Mouse (Mus musculus) left cerebral cortex, postnatal 25 days (tissue): ENCODE measurements at regions not wholly inside any gene's neighbourhood (a gene's known extent, or its start where the extent isn't known, plus 50 kb on each side); places are given as distances from the start of the nearest gene placed in this dataset.

Experiments
- DNase-seq, 2 experiments: peaks; one replicate each; pipeline ENCODE4 v3.0.0; 2022; ENCODE audit warnings: low spot score in 2 of 2, mixed read lengths in 1 of 2
- intact Hi-C: fragments of 180-260 bp; cut with DNase I; formaldehyde crosslinking; loops from one replicate; pipeline ENCODE4 v1.15.1; 2025

DNA sequence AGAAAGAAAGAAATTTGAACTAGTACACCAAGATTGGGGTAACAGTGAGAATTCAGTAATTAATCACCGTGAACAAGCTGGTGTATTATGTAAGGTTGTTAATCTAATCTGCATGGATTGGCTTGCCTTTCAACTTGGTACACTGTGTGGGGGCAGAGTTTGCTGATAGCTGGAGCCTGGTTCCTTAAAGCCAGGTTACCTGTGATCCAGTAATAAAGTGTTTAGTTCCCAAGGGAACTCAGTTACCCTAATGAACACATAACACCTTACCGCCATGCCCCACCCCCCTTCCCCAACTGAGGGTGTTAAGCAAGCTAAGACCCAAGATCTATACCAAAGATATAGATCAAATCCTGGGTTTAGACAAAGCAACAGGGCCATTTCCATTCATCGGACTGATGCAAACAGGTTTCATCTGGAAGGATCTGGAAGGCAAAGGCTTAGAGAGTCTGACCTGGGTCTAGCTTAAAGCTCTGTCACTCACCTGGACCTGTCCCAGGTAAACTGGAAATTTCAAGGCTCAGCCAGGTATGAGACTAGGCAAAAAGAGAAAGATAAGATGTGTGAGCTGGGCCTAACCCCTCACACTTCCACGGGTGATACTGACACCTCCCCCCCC, 155.8 kb downstream of the Ly86 start:
- no peak for DNase-seq
- intact Hi-C loops = no loop called here

DNA sequence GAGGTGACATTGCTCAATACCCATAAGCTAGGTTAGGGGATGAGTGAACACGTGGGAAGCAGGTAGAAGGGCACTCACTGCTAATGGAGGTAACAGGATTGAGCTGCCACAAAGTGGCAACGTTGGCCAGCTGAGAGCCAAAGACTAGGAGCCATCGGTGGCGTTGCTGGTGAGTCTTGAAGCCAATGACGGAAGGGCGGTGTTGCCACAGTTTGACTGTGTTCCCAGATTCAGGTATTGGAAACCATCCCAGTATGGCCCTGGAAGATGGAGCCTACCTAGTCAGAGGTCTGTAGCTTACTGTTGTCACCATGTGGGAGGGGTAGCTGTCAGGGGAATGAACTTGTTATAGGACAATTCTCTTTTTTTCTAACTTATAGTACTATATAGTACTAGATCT, 158.4 kb downstream of the Ly86 start:
- intact Hi-C loops = no loop called here

GRCm38 (mm10) chr13:37503898-37504297, 158.9 kb downstream of the Ly86 start:
- intact Hi-C loops = no loop called here
- no peak for DNase-seq

More for the DNA sequence above, 158.4 kb downstream of the Ly86 start:
- DNase-seq = no peak

DNA sequence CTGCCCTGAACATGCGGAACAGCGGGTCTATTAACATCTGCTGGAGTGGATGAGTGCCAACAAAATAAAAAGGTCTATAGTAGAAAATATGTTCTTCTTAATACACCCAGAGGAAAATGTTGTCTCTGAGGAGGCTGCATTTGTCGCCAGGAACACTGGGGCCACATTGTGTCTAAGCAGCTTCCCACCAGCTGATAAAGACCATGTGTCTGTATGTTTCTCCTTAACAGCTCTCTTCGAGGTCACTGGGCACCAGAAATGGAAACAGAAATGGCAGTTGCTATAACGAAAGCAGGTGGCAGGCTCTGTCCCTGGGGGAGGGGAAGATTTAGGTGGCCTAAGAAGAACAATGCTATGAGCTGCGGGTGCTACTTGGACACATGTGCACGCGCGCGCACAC, 159.4 kb downstream of the Ly86 start:
- intact Hi-C loops = no loop called here
- no peak for DNase-seq

DNA sequence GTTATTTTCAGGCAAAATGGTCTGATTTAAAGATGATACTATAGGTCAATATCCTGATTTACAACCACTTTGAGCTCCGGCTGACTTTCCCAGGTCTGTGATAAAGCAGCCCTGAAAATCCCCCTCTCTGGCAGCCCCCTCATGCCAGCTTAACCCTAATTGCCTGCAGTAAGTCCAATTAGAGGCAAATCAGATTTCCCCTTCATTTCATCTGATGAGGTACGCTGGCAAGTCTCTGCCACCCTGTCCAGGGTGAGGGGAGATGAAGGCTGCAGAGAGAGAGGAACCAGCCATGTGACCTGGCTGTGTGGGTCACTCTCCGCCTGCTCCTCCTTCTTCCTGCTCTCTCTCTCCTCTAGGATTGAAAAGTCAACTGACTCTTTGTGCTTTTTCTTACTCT, 160.6 kb downstream of the Ly86 start:
- DNase-seq = no peak
- intact Hi-C loops = no loop called here

GRCm38 (mm10) chr13:37506046-37506445, 161.0 kb downstream of the Ly86 start:
- intact Hi-C loops = no loop called here
- DNase-seq = no peak

- DNase-seq = no peak
Observed at GRCm38 (mm10) chr13:37506701-37507100, 161.7 kb downstream of the Ly86 start.

DNA sequence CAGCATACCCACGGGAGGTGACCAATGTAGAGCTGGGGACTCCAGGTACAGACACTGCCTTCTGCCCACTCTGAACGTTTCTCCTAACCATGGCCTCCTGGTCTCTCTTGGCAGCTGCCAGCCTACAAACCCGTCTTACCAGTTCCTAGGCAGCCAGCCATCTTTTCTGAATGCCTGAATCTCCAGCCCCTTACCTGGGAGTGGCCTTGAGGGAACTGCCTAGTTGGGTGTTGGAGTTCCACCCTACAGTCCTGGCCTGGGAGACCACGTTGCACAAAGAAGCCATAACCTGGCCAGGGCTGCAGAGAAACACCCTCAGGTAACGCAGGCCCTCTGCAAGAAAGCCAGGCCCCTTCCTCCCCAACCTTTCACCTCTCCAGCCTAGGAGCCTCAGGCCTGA, 162.1 kb downstream of the Ly86 start:
- intact Hi-C loops = no loop called here
- DNase-seq = no peak

More at GRCm38 (mm10) chr13:37506701-37507100, 161.7 kb downstream of the Ly86 start:
- intact Hi-C loops = no loop called here

GRCm38 (mm10) chr13:37508385-37509351, 163.7 kb downstream of the Ly86 start:
- intact Hi-C loops = no loop called here
- DNase-seq = no peak

DNA sequence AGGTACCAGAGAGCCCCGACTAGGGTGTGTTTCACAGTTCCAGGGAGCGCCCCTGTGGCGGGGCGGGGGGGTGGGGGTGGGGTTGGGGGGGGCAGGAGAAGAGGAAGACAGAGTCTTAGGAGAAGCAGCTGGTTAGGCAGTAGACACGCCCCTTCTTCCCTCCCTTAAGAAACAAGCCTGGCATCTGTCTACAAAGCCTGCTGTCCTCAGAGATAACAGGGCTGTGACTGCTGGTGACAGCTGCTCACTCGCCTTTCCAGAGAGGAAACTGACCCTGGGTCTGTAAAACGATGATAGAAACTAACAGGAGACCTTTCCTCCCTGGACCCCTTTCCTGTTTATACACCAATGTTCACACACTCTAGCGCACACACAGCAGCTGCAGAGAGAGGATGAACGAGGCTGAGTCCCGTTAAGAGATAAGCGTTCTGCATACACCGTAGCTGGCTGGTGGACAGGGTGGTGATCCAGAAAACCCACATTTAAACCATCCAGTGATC, 164.4 kb downstream of the Ly86 start:
- DNase-seq = no peak
- intact Hi-C loops = no loop called here

DNA sequence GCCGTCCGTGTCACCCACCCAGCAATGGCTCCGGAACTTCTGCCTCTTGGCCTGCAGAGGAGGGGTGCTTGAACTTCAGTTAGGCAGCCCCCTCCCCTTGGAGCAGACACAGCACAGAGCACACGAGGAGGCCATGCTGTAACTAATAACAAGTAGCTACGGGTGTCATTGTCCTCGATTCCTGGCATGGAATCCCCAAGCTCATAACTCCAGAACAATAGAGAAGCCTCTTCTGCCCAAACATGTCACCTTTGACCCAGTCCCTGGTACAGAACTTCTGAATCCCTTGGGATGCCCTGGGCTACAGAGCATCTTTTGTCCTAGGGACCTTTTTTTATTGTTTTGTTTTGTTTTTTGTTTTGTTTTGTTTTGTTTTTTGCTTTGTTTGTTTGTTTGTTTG, 165.5 kb downstream of the Ly86 start:
- no peak for DNase-seq
- intact Hi-C loops = no loop called here

DNA sequence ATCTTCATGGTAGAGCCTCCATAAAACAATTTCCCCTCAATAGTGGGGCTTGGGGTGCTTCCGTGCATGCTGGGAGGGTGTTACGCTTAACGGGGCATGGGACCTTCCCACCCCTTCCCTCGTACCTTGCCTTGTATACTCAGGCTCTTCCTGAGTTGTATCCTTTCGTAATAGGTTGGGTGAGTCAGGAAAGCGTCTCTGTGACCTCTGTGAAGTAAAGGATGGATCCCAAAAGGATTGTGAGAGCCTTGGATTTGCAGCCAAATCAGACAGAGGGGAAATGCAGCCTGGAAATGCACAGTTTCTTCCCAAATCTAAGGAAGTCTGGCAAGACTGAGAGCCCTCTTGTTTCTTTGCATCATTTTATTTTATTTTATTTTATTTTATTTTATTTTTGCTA, 166.0 kb downstream of the Ly86 start:
- intact Hi-C loops = no loop called here
- DNase-seq = no peak

DNA sequence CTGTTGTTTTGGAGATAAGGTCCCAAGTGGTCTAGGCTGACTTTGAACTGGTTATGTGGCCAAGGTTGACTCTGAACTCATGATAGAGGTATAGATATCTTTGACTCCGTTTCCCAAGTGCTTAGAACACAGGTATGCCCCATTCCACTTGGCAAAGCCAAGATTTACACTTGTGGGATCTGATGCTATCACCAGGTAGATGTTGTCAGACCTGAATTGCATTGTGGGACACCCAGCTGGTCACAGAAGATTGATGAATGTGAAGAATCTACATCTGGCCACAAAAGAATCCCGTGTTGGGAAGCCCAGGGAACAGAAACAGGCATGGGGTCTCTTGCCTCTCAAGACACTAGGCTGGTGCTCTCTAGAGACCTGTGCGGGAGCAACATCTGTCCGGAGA, 166.4 kb downstream of the Ly86 start:
- intact Hi-C loops = no loop called here
- no peak for DNase-seq

- intact Hi-C loops = no loop called here
- no peak for DNase-seq
Observed at GRCm38 (mm10) chr13:37512781-37513180, 167.8 kb downstream of the Ly86 start.

- no peak for DNase-seq
- intact Hi-C loops = no loop called here
Observed at GRCm38 (mm10) chr13:37513206-37513904, 168.3 kb downstream of the Ly86 start.

- intact Hi-C loops = no loop called here
Observed at GRCm38 (mm10) chr13:37513905-37514607, 169.0 kb downstream of the Ly86 start.

DNA sequence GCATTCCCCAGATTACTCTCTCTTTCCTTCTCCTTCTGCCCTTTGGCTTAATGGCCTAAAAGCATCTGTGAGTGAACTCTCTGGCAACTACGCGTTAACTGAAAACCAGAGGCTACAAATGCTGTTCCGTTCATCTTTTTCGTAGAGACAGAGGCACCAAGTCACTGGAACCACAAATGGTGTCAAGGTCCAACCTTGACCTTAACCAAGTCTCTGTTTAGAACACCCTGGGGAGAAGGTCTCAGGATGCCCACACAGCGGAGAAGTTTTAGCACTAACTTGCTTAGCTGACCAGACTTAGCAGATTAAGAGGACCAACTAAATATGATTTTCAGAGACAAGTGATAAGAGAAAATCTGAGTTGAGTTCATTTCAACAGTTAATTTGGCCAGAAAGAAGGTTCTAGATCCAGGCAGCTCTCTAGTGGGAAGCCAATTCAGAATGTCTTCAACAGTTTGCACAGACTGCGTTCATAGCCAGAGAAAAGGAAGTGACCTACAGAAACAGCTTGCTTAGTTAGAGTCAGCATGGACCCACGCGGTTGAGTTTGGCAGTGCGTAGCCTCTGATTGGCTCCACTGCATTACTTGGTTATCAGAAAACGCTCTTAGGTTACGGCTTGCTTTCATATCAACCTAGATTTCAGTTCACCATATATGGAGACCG, 169.8 kb downstream of the Ly86 start:
- intact Hi-C loops = no loop called here
- no peak for DNase-seq

More at GRCm38 (mm10) chr13:37513905-37514607, 169.0 kb downstream of the Ly86 start:
- DNase-seq = peak; percentile 42 to 64

GRCm38 (mm10) chr13:37517055-37517807, 172.2 kb downstream of the Ly86 start:
- no peak for DNase-seq
- intact Hi-C loops = no loop called here
